Mouse (Mus musculus): Measurements from ENCODE around the gene Otx1.

The Otx1 gene

DNA sequence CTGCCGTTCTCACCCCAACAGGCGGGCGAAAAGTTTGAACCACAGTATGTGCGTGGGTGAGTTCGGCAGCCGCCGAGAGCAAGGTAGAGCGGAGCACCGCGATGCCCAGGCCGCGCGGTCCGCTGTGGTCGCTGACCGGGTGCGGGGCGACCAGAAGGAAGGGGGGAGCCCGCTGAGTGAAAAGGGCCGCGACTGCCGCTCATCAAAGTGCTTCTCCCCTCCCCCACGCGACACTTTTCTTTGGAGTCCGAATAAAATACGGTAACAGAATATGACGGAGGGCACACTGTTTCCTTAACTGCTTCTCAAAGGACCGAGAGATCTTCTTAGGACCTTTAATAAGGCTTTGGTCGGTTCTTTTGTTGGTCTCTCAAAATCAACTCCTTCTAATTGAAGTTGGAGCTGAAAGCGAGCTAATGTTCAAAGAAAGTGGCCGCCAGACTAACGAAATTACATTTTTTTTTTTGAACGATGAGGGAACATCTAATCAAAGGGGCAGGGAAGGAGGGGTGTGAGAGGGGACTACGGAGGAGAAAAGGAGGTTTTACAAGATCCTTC lies at the start of gene Otx1:
TSS of gene Otx1 (minus strand) at position 115 of the 558 bp plus-strand sequence.
- DNase-seq (ENCODE audit: low read depth, low spot score): no peak

DNA sequence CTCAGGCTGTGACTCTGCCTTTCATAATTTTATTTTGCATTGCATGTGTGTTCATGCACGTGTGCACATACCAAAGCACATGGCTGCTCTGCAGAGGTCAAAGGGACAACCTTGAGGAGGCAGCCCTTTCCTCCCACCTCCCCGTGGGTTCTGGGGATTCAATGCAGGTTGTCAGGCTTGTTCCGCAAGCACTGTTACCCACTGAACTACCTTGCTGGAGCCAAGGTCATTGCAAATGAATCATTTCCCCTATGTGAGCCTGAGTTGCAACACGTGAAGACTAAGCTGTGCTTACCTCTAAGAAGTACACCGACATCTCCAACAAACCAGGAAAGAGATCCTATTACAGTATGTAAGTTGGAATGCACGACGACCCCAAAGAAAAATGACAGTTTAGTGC lies 48.2 kb upstream of the Otx1 start:
- DNase-seq (ENCODE audit: low read depth, low spot score): no peak

DNA sequence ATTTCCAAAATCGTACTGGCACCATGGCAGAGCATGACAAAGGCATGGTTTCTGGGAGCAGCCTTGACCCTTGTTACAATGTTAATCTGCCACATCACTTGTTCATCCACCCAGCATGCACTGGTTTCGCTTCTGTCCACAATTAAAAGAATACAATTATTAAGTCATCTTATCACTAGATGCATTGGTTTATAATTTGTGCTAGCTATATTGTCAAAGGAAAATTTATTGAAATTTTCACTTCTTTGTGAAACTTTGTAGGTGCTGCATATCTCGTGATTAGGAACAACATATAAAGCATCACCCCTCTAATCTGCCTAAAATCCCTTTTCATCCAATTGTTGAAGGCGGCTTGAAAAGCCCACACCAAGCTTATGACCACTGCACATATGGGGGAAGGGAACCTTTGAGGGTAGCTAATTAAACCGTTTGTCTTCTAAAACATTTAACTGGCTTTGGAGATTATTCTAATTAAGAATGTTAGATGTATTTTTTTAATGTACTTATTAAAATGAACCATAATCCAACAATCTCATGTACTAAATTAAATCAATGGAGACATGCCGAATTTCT lies 37.2 kb upstream of the Otx1 start:
- DNase-seq (ENCODE audit: low read depth, low spot score): no peak

DNA sequence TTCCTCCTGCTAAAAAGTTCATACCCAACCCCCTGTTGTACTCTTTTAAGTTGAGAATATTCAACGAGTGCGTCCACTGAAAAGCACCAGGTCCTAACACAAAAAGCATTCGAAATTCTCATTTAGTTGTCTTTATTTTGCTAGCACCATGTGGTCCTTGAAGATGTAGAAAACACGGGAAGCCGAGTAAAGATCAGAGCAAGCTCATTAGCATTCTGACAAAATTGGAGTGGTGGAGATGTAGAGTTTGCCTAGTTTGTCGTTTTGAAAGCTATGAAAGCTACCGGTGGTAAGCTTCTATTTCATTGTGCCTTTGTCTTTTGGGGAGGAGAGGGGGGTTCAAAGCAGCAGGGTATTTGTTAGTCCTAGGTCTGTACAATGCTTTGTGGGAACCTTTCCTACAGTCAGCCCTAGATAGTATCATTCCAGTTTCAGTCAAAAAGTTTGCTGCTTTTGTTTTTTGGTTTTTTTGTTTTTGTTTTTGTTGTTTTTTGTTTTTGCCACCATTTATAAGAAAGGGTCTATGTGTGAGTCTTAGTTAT lies 31.9 kb upstream of the Otx1 start:
- no peak for DNase-seq (ENCODE audit: low read depth, low spot score)

GRCm38 (mm10) chr11:22033582-22033981 lies 30.9 kb upstream of the Otx1 start:
- no peak for DNase-seq (ENCODE audit: low read depth, low spot score)

DNA sequence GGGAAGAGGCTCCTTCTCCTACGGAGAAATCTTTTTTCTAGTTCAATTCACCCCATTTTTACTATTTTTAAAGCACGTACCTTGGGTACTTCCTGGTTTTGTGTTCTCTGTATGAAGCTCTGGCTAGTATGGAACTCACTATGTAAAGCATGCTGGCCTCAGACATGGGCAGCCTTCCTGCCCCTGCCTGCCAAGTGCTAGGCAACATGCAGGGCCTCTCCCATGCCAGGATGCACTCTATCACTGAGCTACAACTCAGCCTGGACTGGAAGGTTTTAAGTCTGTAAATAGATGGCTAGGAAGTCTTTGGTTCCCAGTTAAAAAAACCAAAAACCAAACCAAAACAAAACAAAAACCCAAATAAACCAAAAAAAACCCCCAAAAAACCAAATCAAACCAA lies 17.9 kb upstream of the Otx1 start:
- no peak for DNase-seq (ENCODE audit: low read depth, low spot score)

DNA sequence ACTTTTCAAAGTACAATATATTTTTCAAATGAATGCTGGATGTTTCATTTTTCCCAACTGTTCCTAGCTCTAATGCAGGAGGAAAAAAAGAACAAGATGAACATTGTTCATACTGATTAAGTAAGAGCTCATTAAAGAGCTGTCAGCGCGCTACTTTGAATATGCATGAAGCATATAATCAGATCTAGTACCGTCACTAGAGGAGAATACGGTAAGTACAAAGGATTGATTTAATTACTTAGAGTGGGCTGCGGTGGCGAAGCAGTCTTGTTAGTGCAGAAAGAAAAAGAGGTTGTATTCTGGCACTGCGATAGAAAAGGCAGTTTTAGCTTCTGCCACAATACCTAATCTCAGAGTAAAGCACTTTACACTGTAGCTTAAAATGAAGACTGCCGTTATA lies 14.7 kb upstream of the Otx1 start:
- no peak for DNase-seq (ENCODE audit: low read depth, low spot score)

DNA sequence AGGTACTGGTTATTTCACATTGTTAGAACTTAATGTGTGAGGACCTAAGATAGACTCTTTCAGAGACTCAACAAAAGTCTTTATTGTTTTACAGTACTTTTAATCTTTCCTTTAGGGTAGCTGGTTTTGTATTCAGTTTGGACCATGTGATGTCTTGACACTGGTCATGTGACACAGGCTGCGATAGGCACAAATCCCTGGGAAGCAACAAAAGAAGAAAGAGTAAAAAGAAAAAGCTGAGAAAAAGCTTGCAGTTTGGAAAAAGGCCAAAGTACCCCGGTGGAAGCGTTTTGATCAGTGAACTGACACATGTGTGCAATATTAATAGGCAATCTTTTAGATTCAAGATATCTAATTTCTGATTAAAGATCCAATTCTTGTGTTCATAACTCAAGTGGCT lies 13.6 kb upstream of the Otx1 start:
- no peak for DNase-seq (ENCODE audit: low read depth, low spot score)

DNA sequence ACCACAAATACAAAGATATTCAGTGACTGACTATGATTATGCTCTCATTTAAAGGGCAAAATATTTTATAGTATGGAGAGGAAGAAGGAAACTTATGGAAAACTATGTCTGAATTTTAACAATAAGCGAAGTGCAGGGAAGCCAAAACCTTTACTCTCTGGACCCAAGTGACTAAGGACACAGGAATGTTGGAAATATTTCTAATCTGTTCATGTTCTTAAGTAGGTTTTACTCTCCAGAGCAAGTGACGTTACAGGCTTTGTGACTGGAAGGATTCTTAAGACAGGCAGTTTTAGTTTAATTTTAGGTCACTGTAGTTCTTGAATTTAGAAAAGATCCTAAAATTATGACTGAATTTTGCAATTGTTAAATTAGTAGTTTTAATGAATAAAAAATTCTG lies 6.1 kb upstream of the Otx1 start:
- no peak for DNase-seq (ENCODE audit: low read depth, low spot score)

GRCm38 (mm10) chr11:22008129-22008596 lies 5.5 kb upstream of the Otx1 start:
- DNase-seq (ENCODE audit: low read depth, low spot score): no peak

DNA sequence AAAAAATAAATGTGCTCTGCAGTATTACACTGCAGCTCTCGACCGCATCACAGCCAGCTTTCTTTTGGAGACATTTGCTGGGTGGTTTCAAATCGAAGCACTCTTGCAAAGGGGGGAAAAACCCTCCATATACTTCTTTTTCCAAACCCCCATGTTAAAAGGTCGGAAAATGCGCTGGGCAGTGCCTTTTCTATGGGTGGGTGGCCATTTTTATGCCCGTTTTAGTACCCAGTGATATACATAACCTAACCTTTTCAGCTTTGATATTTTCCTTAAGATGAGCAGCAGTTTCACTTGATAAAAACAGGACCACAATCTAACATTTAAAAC lies 5.0 kb upstream of the Otx1 start:
- DNase-seq (ENCODE audit: low read depth, low spot score): no peak

DNA sequence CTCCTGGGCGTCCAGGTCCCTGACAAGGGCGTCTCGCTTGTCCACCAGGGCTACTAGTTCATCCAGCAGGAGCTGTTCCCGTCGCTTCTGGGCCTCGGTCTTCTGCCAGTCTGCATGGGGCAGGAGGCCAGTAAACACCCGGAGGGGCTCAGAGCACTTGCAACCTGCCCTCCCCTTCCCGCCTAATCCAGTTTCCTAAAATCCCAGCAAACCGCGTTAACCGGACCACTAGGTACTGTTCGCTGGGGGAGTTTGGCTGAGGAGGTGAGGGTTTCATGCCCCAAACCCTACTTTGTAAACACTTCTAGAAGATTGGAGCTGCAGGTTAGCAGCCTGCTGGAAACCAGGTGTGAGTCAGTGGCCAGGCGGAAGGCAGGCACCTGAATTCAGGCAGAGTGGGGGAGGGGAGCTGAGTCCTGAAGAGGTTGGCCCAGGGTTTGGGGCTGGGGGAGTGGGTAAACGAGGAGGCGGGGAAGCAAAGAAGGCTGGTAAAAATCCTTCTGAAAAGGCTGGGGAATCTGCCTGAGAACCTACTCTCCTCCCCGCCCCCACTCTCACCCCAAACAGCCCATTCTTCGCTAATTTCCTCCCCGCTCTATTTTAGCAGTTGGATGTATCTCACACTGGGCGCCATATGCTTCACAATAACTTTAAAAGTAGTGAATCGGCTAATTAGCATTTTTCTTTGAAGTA lies 4.5 kb upstream of the Otx1 start:
- no peak for DNase-seq (ENCODE audit: low read depth, low spot score)

DNA sequence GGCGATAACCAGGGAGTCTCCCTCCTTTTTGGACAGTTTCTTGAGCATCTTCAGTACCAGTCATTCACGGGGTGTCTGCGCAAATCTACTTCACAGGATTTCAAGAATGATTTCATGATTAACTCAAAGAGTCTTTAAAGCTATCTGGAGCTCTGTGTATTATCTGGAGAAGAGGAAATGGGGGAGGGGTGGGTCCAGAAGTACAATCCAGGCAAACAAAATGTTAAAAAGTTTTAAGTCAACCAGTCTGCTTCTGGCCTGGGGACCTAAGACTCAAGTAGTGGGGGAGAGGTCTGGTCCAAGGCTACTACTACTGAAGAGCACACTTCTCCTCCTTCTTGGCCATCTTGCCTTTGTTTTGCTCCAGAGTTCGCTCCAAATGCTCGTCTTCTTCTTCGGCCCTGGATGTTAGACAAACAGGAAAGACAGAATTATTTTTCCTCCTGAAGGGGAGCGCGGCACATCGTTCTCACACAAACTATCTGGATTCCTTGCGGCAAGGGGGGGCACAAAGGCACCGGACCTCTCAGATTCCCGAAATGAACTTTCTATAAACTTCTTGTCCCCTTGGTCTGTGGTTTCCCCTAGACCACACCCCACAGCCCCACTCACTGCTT lies 3.9 kb upstream of the Otx1 start:
- no peak for DNase-seq (ENCODE audit: low read depth, low spot score)

DNA sequence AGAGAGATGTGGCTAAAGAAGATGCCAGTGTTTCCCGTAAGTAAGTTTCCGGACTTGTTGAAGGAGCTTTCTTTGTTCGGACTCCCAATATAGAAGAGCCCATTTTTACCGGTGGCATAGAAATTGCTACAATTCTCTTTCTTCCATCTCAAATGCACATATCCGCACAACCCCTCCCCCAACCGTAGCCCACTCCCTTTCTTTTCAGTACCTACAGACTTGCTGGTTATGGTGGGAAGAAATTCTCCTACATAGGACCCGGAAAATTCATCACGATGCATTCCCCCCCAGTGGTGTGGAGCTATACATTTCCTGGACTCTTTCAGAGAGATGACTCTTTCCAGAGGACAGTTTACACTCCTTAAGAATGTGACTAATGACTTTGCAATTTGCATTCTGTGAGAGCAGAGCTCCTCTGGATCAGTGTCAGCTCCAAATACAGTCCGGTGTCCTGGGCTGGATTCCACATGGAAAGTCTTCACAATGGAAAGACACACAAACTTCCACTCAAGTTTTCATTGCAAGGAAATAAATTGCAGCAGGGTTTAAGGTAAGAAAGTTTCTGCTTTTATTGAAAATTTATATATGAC lies 2.7 kb upstream of the Otx1 start:
- no peak for DNase-seq (ENCODE audit: low read depth, low spot score)

- DNase-seq (ENCODE audit: low read depth, low spot score): no peak
Measured at GRCm38 (mm10) chr11:22004331-22004841, 1.7 kb upstream of the Otx1 start.

DNA sequence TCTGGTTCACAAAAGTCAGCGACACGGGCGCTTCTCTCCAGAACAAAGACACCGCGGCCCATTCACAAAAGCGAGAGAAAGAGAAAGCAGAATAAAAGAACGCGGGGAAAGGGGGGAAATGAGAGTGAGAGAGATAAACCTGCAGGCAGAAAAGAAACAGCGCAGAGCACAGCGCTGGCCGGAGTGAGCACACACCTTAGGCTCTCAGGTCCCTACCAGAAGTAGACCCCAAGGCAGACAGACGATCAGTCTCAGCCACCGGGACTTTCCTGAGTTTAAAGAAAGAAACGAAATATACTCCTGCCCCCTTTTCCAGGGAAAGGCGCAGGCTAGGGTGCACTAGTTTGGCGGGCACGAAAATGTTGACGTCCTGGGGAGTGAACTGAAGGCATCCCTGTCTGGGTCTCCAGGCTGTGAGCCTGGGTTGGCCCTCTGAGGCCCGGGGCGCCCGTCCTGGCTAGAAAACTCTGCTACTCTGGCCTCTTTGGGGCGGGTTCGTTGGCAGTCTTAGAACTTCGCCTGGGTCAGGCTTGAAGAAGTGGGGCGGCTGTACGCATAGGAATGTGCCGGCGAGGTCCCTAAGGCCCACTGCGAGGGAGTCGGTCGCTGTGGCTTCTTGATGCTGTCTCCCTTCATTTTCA lies 764 bp upstream of the Otx1 start:
- DNase-seq (ENCODE audit: low read depth, low spot score): no peak

- DNase-seq (ENCODE audit: low read depth, low spot score): no peak
Measured at GRCm38 (mm10) chr11:22002062-22002782, 475 bp downstream of the Otx1 start.

- DNase-seq (ENCODE audit: low read depth, low spot score): no peak
Measured at GRCm38 (mm10) chr11:22001321-22002061, 1.2 kb downstream of the Otx1 start.

- DNase-seq (ENCODE audit: low read depth, low spot score): no peak
Measured at GRCm38 (mm10) chr11:22000316-22001076, 2.2 kb downstream of the Otx1 start.

All from c-Kit-negative CD71-positive TER-119-positive erythroid progenitor cells, embryonic 14.5 days (primary cell).